Mouse (Mus musculus) heart, postnatal 0 days (tissue): ENCODE measurements around the gene Sacm1l. TPM values are rescaled to one million over a fixed set of nuclear protein-coding genes. Genes with fewer than 3 reads are reported as not detected.

Source experiments
- ATAC-seq: fragments of 200-750 bp; cut with Nextera tagmentation; 2 replicates; pipeline ENCODE4 v1.8.0; 2017; ENCODE audit warnings: low read depth, moderate number of reproducible peaks, moderate library complexity; ENCODE audit not compliant: insufficient read depth
- DNase-seq: peaks from one replicate; pipeline ENCODE4 v3.0.0-alpha.2; 2016; ENCODE audit warnings: low spot score
- H3K27ac ChIP-seq: fragments of 300-500 bp; sonication (generic); 2 replicates; pipeline ENCODE4 v1.5.1; 2014; ENCODE audit warnings: low read depth, mild to moderate bottlenecking
- H3K27me3 ChIP-seq: fragments of 300-500 bp; sonication (generic); 2 replicates; pipeline ENCODE4 v1.6.1; 2014; ENCODE audit warnings: low read length, mixed read lengths; ENCODE audit not compliant: control insufficient read depth, insufficient read depth
- H3K36me3 ChIP-seq: fragments of 300-500 bp; sonication (generic); replicated peaks from 2 replicates; pipeline ENCODE4 v1.6.1; 2014; ENCODE audit warnings: low read length, mixed read lengths; ENCODE audit not compliant: control insufficient read depth, insufficient read depth
- H3K4me1 ChIP-seq: fragments of 300-500 bp; sonication (generic); 2 replicates; pipeline ENCODE4 v1.6.1; 2014; ENCODE audit warnings: antibody characterized with exemption; ENCODE audit not compliant: control insufficient read depth, insufficient read depth
- H3K4me2 ChIP-seq: fragments of 300-500 bp; sonication (generic); 2 replicates; pipeline ENCODE4 v1.6.1; 2014; ENCODE audit warnings: low read depth, mild to moderate bottlenecking, low read length, moderate library complexity
- H3K4me3 ChIP-seq: fragments of 300-500 bp; sonication (generic); 2 replicates; pipeline ENCODE4 v1.5.1; 2014; ENCODE audit warnings: low read depth, low read length
- H3K9ac ChIP-seq: fragments of 300-500 bp; sonication (generic); replicated peaks from 2 replicates; pipeline ENCODE4 v1.6.1; 2014; ENCODE audit warnings: low read depth, low read length, mixed read lengths
- H3K9me3 ChIP-seq: fragments of 300-500 bp; sonication (generic); replicated peaks from 2 replicates; pipeline ENCODE4 v1.6.1; 2016; ENCODE audit warnings: low read length; ENCODE audit not compliant: control insufficient read depth
- CTCF ChIP-seq: IDR thresholded peaks from 2 replicates; pipeline ENCODE4 v1.5.1; 2016; ENCODE audit warnings: antibody characterized with exemption, control low read depth, low read depth
- EP300 ChIP-seq: IDR thresholded peaks from 2 replicates; pipeline ENCODE4 v1.6.1; 2016; ENCODE audit warnings: antibody characterized with exemption, low read depth
- WGBS: fragments of 180-500 bp; shearing (Covaris S2); extraction: QIAGEN DNeasy Blood & Tissue Kit; methylation state at CpG from one replicate; pipeline ENCODE4 v1.1.7; 2014; 5-methylcytosine and 5-hydroxymethylcytosine counted together
- polyA plus RNA-seq: library from polyadenylated mRNA; unstranded; fragments of >200 nt; fragmentation: Nextera tagmentation; extraction: Ambion mirVana; gene quantifications from 2 replicates; pipeline ENCODE4 v1.2.1, GENCODE M21; 2015
- total RNA-seq: library from RNA; depleted of rRNA; stranded (reverse); fragments of >200 nt; gene quantifications from 2 replicates; pipeline ENCODE4 v1.2.3, GENCODE M21; 2014; ENCODE audit warnings: low replicate concordance

Gene Sacm1l
- total and polyA plus RNA-seq, 2 experiments from 2014 or later: 29.9 to 38.9 TPM

DNA sequence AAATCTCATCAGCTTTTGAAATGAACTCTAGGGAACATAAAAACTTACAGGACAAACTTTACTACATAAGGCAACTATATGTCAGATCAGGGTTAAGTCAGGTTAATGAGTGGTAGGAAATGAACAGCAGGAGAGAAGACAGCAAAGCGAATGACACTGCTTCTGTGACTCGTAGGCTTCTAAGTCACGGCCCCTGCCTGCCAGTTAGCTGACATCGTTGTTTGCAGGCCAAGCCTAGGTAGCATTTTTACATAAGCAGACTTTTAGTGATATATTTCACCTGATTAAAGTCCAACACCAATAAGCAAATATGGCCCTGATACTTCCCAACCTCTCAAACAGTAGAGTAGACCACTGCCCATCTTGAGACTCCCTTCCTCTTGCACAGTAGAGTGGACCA, 8.6 kb downstream of the Sacm1l start:
- Histone ChIP-seq H3K27me3 (no peaks in the 10 kb centered on the region), H3K4me1 (peaks cover 9% of the 10 kb centered on the region; the same call in 1 of the 2 replicates), H3K4me2 (no peak overlapping the region), H3K9me3 (no peaks in the 10 kb centered on the region), H3K4me3 (no peak overlapping the region), H3K9ac (no peak overlapping the region), H3K27ac (no peak overlapping the region), H3K36me3 (0 out of 2 replicates have a peak, but pooled peaks cover 2% of the 10 kb centered on the region)
- no peak for TF ChIP-seq EP300
- TF ChIP-seq CTCF: no peak
- DNase-seq (no peak), ATAC-seq (no peak)
- WGBS: 66% methylated on average over 4 of the region's 4 CpGs

DNA sequence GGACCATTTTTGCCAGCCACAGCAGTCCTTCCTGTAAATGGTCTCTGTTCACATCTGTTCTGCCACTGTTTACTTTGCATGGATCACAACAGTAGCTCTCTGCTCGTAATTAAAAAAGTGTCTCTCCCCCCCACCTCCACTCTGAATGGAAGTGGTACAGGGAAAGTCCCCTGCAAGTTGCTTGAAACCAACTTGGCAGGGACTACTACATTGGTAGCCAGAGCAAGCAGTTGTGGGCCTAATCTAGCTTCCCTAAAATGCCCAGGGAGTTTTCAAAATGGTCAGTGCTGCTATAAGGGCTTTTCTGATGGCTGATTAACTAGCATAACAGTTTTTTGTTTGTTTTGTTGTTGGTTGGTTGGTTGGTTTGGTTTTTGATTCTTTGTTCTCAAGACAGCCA, 9.5 kb downstream of the Sacm1l start:
- no peak overlapping the region for H3K4me3 ChIP-seq
- 70% methylated on average over 1 of the region's 1 CpGs for WGBS
- DNase-seq (no peak), ATAC-seq (no peak)
- H3K9me3 ChIP-seq: no peaks in the 10 kb centered on the region
- no peaks in the 10 kb centered on the region for H3K27me3 ChIP-seq
- no peak overlapping the region for H3K4me2 ChIP-seq
- H3K27ac ChIP-seq: no peak overlapping the region
- peaks cover 9% of the 10 kb centered on the region; the same call in 1 of the 2 replicates for H3K4me1 ChIP-seq
- TF ChIP-seq CTCF (no peak), EP300 (no peak)
- no peak overlapping the region for H3K9ac ChIP-seq
- peaks cover 10% of the 10 kb centered on the region for H3K36me3 ChIP-seq

DNA sequence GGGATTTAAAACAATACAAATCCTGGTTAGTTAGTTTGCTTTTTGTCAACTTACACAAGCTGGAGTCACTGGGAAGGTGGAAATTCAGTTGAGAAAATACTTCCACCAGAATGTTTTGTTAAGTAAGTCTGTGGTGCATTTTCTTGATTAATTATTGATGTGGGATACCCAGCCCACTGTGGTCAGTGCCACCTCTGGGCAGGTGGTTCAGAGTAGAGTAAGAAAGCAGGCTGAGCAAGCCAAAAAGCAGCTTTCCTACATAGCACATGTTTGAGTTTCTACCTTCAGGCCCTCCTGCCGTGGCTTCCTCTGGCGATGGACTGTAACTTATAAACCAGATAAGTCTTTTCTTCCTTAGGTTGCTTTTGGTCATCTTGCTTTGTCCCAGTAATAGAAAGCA, 10.3 kb downstream of the Sacm1l start:
- TF ChIP-seq EP300: no peak
- no peak for TF ChIP-seq CTCF
- Histone ChIP-seq H3K9me3 (no peaks in the 10 kb centered on the region), H3K4me2 (no peak overlapping the region), H3K36me3 (peaks cover 10% of the 10 kb centered on the region), H3K27ac (no peak overlapping the region), H3K4me3 (no peak overlapping the region), H3K9ac (no peak overlapping the region), H3K4me1 (peaks cover 9% of the 10 kb centered on the region; the same call in 1 of the 2 replicates), H3K27me3 (no peaks in the 10 kb centered on the region)
- 79% methylated on average over 2 of the region's 2 CpGs for WGBS
- DNase-seq (no peak), ATAC-seq (no peak)

DNA sequence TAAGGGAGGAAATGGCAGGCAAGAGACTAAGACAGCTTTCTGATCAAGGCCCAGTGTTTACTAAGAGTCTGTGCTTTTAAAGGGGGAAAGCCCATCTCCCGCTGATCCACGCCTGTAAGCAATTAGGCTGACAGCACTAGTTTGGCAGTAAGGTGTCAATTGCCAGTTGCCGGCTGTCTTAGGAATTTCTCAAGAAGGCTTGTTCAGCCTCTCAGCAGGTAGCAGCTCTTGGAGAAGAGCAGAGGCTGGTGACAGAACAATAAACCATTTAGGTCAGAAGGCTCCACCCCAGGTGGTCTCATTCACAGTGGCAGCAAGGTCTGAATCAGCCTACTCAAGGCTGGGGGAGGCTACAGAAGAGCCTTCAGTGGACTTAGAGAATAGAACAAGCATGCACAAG, 25.0 kb downstream of the Sacm1l start:
- ATAC-seq: no peak
- Histone ChIP-seq H3K9me3 (no peaks in the 10 kb centered on the region), H3K4me2 (no peak overlapping the region), H3K36me3 (peaks cover 83% of the 10 kb centered on the region), H3K27ac (no peak overlapping the region), H3K4me3 (no peak overlapping the region), H3K4me1 (no peaks in the 10 kb centered on the region), H3K27me3 (no peaks in the 10 kb centered on the region), H3K9ac (no peak overlapping the region)
- 70% methylated on average over 3 of the region's 3 CpGs for WGBS
- TF ChIP-seq CTCF: no peak
- no peak for TF ChIP-seq EP300
- DNase-seq: no peak

DNA sequence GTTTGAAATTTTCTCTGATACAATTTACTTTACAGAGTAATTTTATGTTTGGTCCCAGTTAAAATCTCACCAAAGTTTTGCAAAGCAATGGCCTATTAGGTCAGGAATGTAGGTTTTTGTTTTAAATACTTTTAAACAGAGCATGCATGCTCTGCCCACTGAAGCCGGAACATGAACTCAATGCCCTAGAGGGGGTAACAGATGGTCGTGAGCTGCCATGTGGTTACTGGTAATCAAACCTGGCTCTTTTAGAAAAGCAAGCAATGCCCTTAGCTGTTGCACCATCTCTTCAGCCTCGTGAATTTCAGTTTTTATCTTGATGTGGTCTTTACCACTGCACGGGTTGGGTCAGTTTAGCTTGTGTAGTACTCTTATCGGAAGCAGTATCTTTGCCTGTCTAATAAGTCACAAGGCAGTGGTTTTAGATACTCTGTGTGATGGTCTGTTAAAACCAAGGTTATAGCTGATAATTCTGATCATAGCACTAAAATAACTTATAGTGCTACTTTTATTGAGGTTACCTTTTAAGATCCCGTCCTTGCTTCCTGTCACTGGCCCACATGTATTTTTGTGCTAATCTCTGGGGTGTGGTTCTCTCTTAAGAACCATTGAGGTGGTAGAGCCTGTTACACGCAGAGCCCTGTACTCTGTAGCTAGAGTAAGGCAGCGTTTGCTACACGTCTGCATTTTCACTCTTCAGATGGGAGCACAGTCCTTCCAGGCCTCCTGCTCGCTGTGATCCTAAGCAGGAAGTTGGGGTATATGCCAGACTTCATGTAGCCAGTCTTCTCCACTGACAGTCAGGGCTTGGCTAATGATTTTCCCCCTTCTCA, 48.0 kb downstream of the Sacm1l start:
- DNase-seq (no peak), ATAC-seq (no peak)
- Histone ChIP-seq H3K27me3 (no peaks in the 10 kb centered on the region), H3K4me1 (no peaks in the 10 kb centered on the region), H3K36me3 (peaks cover 49% of the 10 kb centered on the region), H3K27ac (no peak overlapping the region), H3K4me2 (no peak overlapping the region), H3K9ac (no peak overlapping the region), H3K4me3 (no peak overlapping the region), H3K9me3 (no peaks in the 10 kb centered on the region)
- TF ChIP-seq EP300: no peak
- no peak for TF ChIP-seq CTCF
- 84% methylated on average over 10 of the region's 10 CpGs for WGBS
